Mouse (Mus musculus): ENCODE measurements at regions not wholly inside any gene's neighbourhood (a gene's known extent, or its start where the extent isn't known, plus 50 kb on each side); places are given as distances from the start of the nearest gene placed in this dataset.

- DNase-seq (ENCODE audit: low read depth, low spot score), result no peak
Measured at GRCm38 (mm10) chr13:36807961-36808360, 73.0 kb upstream of the Nrn1 start.

GRCm38 (mm10) chr13:36789360-36789759 is 54.4 kb upstream of the Nrn1 start:
- DNase-seq (ENCODE audit: low read depth, low spot score), result peak; percentile 65

All from 3T3-L1 (cell line).